Mouse (Mus musculus) left cerebral cortex, postnatal 10 days (tissue): ENCODE data around the gene Tshz3. TPM values are rescaled to one million over a fixed set of nuclear protein-coding genes. Genes with fewer than 3 reads are reported as not detected.

Experiments
- DNase-seq, 2 experiments: peaks; one replicate each; pipeline ENCODE4 v3.0.0; 2021 to 2022; ENCODE audit warnings: low spot score in 2 of 2, mixed read lengths in 1 of 2; ENCODE audit errors: extremely low spot score in 1 of 2
- intact Hi-C: fragments of 180-260 bp; cut with DNase I; formaldehyde crosslinking; loops from one replicate; pipeline ENCODE4 v1.15.1; 2025
- total RNA-seq, 2 experiments: library from RNA; stranded (reverse); gene quantifications; 2 replicates each; pipeline ENCODE4 v1.2.3; 2021

Tshz3 gene
- 10 to 100 TPM; 47.5 to 52.3 TPM for total RNA-seq

GRCm38 (mm10) chr7:36697856-36698588 is at the start of gene Tshz3:
Gene Tshz3, plus strand, starts transcription at chr7:36698118.
- DNase-seq = peak in 1 of 2 experiments; percentile 88
- intact Hi-C loops = loop anchor here (5.0 to 10.0 kb wide), 4 partner anchors 366 to 793 kb away; no protein-coding TSS in a partner anchor

- no peak for DNase-seq
- intact Hi-C loops = no loop called here
Observed at GRCm38 (mm10) chr7:36655931-36656330, 42.0 kb upstream of the Tshz3 start.

DNA sequence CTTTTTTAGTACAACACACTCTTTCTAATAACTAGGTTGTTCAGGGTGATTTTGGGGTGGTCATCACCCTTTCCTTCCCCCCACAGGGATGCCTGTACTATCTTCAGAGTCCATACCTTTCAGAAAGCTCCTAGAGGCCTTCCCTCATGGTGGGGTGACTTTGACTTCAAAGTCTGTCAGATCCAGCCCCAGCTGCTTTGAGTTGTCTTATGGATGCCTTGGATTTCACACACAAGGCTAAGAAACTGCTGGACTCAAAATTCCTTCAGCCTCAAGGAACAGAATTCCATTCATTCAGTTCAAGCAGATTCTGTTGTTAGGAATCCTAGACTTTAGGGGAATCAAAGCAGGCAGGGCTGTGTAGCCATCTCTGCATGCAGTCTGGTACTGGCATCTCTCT is 41.5 kb upstream of the Tshz3 start:
- DNase-seq = no peak
- intact Hi-C loops = no loop called here

DNA sequence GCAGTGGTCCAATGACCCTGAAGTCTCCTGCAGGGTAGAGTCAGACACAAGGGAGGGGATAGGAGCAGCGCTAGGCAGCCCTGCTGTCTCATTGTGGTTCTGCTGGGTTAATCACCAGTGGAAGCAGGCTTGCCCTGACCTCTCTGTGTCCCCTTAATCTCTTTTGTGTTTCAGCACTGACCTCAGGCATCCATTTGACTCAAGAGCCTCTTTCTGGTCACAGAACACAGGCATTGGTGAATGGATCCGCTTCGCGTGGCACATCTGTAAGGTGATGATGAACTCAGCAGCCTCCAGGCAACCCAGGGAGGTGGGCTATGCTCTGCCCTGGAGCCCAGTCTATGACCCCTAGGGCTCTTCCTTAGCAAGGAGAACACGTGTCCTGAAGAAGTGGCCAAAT is 39.6 kb upstream of the Tshz3 start:
- no peak for DNase-seq
- intact Hi-C loops = no loop called here

DNA sequence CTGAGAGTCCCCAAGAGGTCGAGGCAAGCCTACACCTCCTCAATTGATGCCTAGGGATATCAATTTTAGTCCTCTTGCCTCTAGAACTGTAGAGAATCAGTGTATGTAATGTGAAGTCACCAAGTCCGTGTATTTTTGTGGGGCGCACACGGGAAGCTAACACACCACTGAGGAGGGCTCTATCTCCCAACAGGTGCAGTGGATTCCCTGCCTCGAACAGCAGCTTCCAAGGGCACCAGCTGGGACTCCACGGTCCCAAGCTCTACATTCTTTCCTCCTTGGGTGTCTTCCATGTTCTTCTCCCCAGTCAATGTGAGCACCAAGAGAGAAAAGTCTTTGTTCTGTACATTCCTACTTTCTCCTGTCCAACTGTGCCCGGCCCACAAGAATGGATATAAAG is 38.7 kb upstream of the Tshz3 start:
- intact Hi-C loops = no loop called here
- no peak for DNase-seq

GRCm38 (mm10) chr7:36660654-36661053 is 37.3 kb upstream of the Tshz3 start:
- DNase-seq = no peak
- intact Hi-C loops = no loop called here

- intact Hi-C loops = no loop called here
- DNase-seq = no peak
Observed at GRCm38 (mm10) chr7:36663431-36663830, 34.5 kb upstream of the Tshz3 start.

GRCm38 (mm10) chr7:36667767-36668166 is 30.2 kb upstream of the Tshz3 start:
- DNase-seq = no peak
- intact Hi-C loops = no loop called here

GRCm38 (mm10) chr7:36678031-36678430 is 19.9 kb upstream of the Tshz3 start:
- no peak for DNase-seq
- intact Hi-C loops = no loop called here

DNA sequence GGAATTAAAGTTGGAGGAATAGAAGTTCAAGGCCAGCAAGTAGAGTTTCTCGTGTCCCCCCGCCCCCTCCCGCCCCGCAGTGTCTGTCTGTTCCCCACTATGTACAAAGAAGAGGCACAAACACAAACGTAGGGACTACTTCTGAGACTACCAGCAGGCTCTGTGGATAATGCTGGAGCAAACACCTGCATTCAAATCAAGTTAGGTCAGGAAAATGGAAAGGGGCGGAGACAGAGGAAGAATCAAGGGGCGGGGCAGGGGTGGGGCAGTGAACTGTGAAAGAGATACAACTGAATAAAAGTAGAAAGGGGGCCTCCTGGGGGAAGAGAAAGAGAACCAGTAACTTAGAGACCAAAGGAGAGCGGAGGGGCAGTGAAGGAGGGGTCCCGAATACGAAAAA is 19.4 kb upstream of the Tshz3 start:
- intact Hi-C loops = no loop called here
- DNase-seq = no peak

GRCm38 (mm10) chr7:36679031-36679618 is 18.8 kb upstream of the Tshz3 start:
- intact Hi-C loops = no loop called here
- no peak for DNase-seq

GRCm38 (mm10) chr7:36679866-36680458 is 18.0 kb upstream of the Tshz3 start:
- peak in 1 of 2 experiments; percentile 34 for DNase-seq

GRCm38 (mm10) chr7:36687508-36687907 is 10.4 kb upstream of the Tshz3 start:
- no peak for DNase-seq
- intact Hi-C loops = no loop called here

More at GRCm38 (mm10) chr7:36679866-36680458, 18.0 kb upstream of the Tshz3 start:
- intact Hi-C loops = no loop called here

DNA sequence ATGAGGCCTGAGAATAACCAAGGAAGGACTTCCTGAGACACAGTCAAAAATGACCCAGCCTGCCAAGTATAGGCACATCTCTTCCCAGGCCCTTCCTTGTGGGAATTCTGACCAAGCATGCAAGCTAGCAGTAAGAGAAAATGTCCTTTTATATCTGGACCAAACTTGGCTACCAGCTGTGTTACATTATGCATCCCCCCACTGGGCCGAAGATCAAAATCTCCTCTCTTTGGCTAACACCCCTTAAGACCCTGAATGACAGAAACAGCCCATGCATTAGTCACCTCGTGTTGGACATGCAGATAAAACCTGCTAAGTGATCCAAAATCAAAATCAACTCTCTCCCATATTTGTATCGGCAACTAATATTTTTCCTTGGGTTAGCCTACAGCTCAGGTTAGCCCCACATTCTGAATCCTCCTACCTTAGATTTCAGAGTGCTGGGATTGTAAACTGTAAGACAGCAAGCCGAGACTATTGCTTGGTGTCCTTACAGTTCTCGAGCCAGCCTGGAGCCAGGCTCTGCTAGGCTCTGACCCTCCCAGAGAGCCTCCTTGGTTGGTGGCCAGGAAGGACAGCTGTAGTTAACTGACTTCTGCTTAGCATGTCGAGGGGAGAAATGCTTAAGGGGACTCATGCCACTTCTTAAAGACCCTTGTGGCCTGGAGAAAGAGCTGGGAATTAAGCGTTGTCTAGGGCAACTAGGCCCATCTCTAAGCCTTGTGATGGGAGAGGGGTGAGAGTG is 8.7 kb upstream of the Tshz3 start:
- no peak for DNase-seq
- intact Hi-C loops = no loop called here

GRCm38 (mm10) chr7:36690551-36690950 is 7.4 kb upstream of the Tshz3 start:
- intact Hi-C loops = loop anchor here (10.0 kb wide), 1 partner anchor 786 kb away; no protein-coding TSS in a partner anchor
- peak in 1 of 2 experiments; percentile 53 for DNase-seq

DNA sequence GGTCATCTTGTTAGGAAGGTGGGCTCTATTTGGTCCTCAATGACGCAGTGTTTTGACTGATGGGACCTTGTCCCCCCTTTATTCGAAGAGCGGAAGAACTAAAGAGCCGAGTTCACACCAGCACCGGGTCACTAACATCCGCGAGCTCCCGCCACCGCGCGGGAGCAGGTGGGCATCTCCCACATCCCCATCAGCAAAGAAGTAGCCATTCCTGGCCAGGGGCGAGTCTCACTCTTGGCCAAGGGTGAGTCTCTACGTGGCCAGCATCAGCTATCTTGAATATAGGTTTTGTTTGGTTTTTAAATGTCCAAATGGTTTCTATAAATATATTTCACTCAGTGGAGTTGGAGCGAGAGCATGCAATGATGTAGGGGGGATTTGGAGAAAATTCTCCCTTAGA is 6.3 kb upstream of the Tshz3 start:
- intact Hi-C loops = loop anchor here (10.0 kb wide), 1 partner anchor 787 kb away; no protein-coding TSS in a partner anchor
- no peak for DNase-seq

GRCm38 (mm10) chr7:36692381-36692780 is 5.5 kb upstream of the Tshz3 start:
- intact Hi-C loops = loop anchor here (10.0 kb wide), 1 partner anchor 788 kb away; no protein-coding TSS in a partner anchor
- no peak for DNase-seq

- intact Hi-C loops = loop anchor here (10.0 kb wide), 1 partner anchor 788 kb away; no protein-coding TSS in a partner anchor
- no peak for DNase-seq
Observed at GRCm38 (mm10) chr7:36693081-36693480, 4.8 kb upstream of the Tshz3 start.

DNA sequence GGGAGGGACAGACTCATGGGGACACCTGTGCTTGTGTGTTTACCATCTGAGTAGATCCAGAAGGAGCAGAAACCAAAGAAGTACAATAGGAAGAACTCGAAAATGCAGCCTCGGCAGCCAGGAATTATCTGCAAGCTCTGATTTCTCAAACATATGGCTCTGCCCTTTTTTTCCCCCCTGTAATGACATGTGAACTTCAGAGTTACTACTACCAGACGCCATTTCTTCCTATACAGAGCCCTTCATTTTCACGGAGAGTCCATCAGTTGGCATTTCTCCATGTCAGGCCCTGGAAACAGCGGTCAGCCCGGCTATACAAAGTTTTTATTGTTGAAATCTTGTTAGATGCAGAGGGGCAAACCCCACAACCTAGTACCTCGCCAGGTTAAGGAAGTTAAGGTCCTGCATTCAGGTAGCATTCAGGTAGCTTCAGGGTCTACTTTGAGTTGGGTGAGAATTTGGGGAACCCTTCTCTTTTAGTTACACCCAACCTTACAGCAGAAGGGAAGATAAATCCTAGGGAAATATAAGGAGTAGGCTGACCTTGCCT is 3.2 kb upstream of the Tshz3 start:
- no peak for DNase-seq
- intact Hi-C loops = loop anchor here (5.0 to 10.0 kb wide), 4 partner anchors 362 to 790 kb away; no protein-coding TSS in a partner anchor
